ENCODE assay signal across 12 mouse cellular contexts in genomic region chr16:11479605-11480004, GRCm38 (mm10).
"Had no signal": no experiment of that assay in that cellular context is flagged by ENCODE, and none has a peak within 500 bp of the region (broad histone marks: within the 10 kb centered on the region; RNA-seq: fewer than 3 reads in every experiment).

No protein-coding gene starts in this region.

- H3K9me3 ChIP-seq: liver, embryonic 13.5 days had no signal

- H3K27me3 ChIP-seq: liver, embryonic 13.5 days had no signal

- H3K4me2 ChIP-seq: liver, embryonic 13.5 days; midbrain, embryonic 11.5 days had no signal

- H3K27ac ChIP-seq: kidney, postnatal 0 days; left cerebral cortex, adult 2 months; liver, embryonic 13.5 days; stomach, postnatal 0 days had no signal

- DNase-seq: kidney, postnatal 36 days; layer of hippocampus, postnatal 36 days; liver, embryonic 13.5 days; lung, adult 2 months; lung, postnatal 14 days; lung, postnatal 4 days; midbrain, embryonic 14.5 days; thymus, postnatal 25 days had no signal

- H3K4me3 ChIP-seq: left cerebral cortex, adult 2 months; liver, embryonic 13.5 days had no signal

- H3K9ac ChIP-seq: liver, embryonic 13.5 days had no signal

- H3K4me1 ChIP-seq: liver, embryonic 13.5 days had no signal

- H3K36me3 ChIP-seq: liver, embryonic 13.5 days had no signal
